ENCODE assay signal across 27 mouse cellular contexts in genomic region chr9:123805241-123805640, GRCm38 (mm10). TPM values are rescaled to one million over a fixed set of nuclear protein-coding genes. Genes with fewer than 3 reads are reported as not detected.
DNase-seq lines count a peak whose midpoint lies in the region; ATAC-seq lines count a peak whose summit lies in the region.
"Had no signal": no experiment of that assay in that cellular context is flagged by ENCODE, and none has a peak within 500 bp of the region (broad histone marks: within the 10 kb centered on the region; RNA-seq: fewer than 3 reads in every experiment).

No protein-coding gene starts in this region.

- peak; percentile 42 for ATAC-seq in CD4-positive, CD25-positive, alpha-beta regulatory T cell, adult 4 months
- ATAC-seq in cerebellum, adult (ENCODE audit: insufficient number of reproducible peaks, low FRiP score, low TSS enrichment): no peak
- ATAC-seq: forebrain, embryonic 15.5 days; intestine, embryonic 15.5 days had no signal

- DNase-seq in heart, adult 11 months: peak; percentile 23
- no peak for DNase-seq in heart, adult 8-10 months (ENCODE audit: low spot score)
- DNase-seq in naive thymus-derived CD4-positive, alpha-beta T cell, adult 2 months (ENCODE audit: low read depth): peak; percentile 56
- DNase-seq in ovary, postnatal 36 days (ENCODE audit: low spot score): no peak
- no peak for DNase-seq in spleen, postnatal 10 days (ENCODE audit: low spot score in 2 of 2)
- DNase-seq: adrenal gland, postnatal 10 days; adrenal gland, postnatal 36 days; cerebellum, adult 11 months; cerebellum, adult 2 months; cerebellum, adult 9-11 months; cerebellum, postnatal 36 days; embryo, embryonic 11 days; gastrocnemius, adult 2 months; gastrocnemius, postnatal 14 days; heart, adult 2 months had no signal

RNA-seq across cellular contexts. Expression of gene Cxcr6, which starts 1.0 kb away (rescaled TPM):
- total RNA-seq in heart, adult 8-10 months (2022): under 1 TPM in 2 of 4 experiments, not detected in 2; 0.22 TPM
- polyA plus RNA-seq in CD4-positive, CD25-positive, alpha-beta regulatory T cell, adult 4 months (2017; shearing (Covaris generic)): 10 to 100 TPM; 25.3 to 37.5 TPM
- polyA plus RNA-seq: cortical plate, adult 2 months; erythroblast, embryonic 14.5 days had no signal

RNA-seq across cellular contexts. Expression of gene Fyco1, which starts 46.5 kb away (rescaled TPM):
- 100 to 1,000 TPM; 277 to 295 (median 286) TPM for total RNA-seq in heart, adult 8-10 months (2022)
- 10 to 100 TPM; 34.5 to 69.7 TPM for polyA plus RNA-seq in CD4-positive, CD25-positive, alpha-beta regulatory T cell, adult 4 months (2017; shearing (Covaris generic))

RNA-seq across cellular contexts. Expression of gene Xcr1, which starts 56.6 kb away (rescaled TPM):
- not detected for total RNA-seq in heart, adult 8-10 months (2022)
- polyA plus RNA-seq in CD4-positive, CD25-positive, alpha-beta regulatory T cell, adult 4 months (2017; shearing (Covaris generic)): under 1 TPM; 0.12 to 0.61 TPM
- total RNA-seq: gastrocnemius, adult 2 months; gastrocnemius, postnatal 14 days; heart, adult 2 months; heart, postnatal 25 days had no signal
- polyA plus RNA-seq: cerebellum, adult 2 months; embryonic facial prominence, embryonic 10.5 days; embryonic facial prominence, embryonic 13.5 days; erythroblast, embryonic 14.5 days; forebrain, embryonic 12.5 days; heart, embryonic 11.5 days; heart, embryonic 14.5 days; intestine, embryonic 15.5 days had no signal

Comparison
In these comparisons a context has a peak if more than half of its experiments do, and no peak if none do; other contexts are left out.
1. DNase-seq: peak in heart, adult 11 months (single experiment) and naive thymus-derived CD4-positive, alpha-beta T cell, adult 2 months (single experiment); none in heart, adult 8-10 months (single experiment), ovary, postnatal 36 days (single experiment) and spleen, postnatal 10 days (0 of 2).